Mouse (Mus musculus): ENCODE measurements around the gene Ptger1. TPM values are rescaled to one million over a fixed set of nuclear protein-coding genes. Genes with fewer than 3 reads are reported as not detected.

Ptger1 gene
- polyA plus RNA-seq, 1 experiment from 2014 or later, result 0.63 TPM

DNA sequence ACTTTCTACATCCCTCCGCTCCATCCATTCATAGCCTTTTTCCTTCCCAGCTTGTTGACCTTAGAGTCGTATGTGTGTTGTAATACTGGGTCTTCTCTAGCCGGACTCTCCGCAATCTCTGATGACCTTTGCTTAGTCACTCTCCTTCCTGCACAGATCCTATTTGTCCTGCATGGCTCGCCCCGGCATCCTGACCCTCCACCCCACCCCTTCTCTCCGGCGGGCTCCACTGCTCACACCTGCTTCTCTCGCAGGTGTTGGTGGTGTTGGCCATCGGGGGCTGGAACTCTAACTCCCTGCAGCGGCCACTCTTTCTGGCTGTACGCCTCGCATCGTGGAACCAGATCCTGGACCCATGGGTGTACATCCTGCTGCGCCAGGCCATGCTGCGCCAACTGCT lies 2.5 kb downstream of the Ptger1 start:
- H3K4me3 ChIP-seq (replicated peaks), result no peak overlapping the region
- H3K27me3 ChIP-seq, result peaks cover 22% of the 10 kb centered on the region
- peaks cover 38% of the 10 kb centered on the region for H3K4me1 ChIP-seq (replicated peaks)
- peak overlapping the region; percentile 68 for H3K4me2 ChIP-seq
- H3K9ac ChIP-seq (replicated peaks), result no peak overlapping the region
- ATAC-seq (ENCODE audit: insufficient number of reproducible peaks, insufficient read depth, low FRiP score, low TSS enrichment, low read depth), result no peak
- no peaks in the 10 kb centered on the region for H3K9me3 ChIP-seq
- no peak overlapping the region for H3K27ac ChIP-seq
- peaks cover 59% of the 10 kb centered on the region for H3K36me3 ChIP-seq
- WGBS, result 78% methylated on average over 16 of the region's 16 CpGs

DNA sequence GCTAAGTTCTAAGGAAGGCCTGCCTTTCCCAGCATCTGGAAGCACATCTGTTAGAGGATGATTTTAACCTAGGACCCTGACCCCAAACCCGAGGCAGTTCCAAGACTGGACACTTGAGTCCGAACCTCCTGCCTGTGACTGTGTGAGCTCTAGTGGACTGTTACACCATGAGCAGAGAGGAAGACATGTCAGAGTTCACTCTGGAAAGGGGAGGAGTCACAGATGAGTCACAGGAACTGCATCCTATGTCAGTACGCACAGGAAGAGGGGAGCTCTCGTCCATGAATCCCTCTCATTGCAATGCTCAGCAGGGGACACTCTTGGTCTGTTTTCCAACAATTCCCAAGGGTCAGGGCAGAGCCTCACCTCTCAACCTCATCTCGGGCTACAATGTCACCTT lies 6.5 kb downstream of the Ptger1 start:
- peaks cover 10% of the 10 kb centered on the region for H3K4me1 ChIP-seq (replicated peaks)
- H3K4me2 ChIP-seq, result no peak overlapping the region
- H3K4me3 ChIP-seq (replicated peaks), result no peak overlapping the region
- no peaks in the 10 kb centered on the region for H3K9me3 ChIP-seq
- ATAC-seq (ENCODE audit: insufficient number of reproducible peaks, insufficient read depth, low FRiP score, low TSS enrichment, low read depth), result no peak
- H3K36me3 ChIP-seq, result peaks cover 82% of the 10 kb centered on the region
- H3K27ac ChIP-seq, result no peak overlapping the region
- peaks cover 11% of the 10 kb centered on the region for H3K27me3 ChIP-seq
- H3K9ac ChIP-seq (replicated peaks), result no peak overlapping the region
- 69% methylated on average over 5 of the region's 5 CpGs for WGBS

DNA sequence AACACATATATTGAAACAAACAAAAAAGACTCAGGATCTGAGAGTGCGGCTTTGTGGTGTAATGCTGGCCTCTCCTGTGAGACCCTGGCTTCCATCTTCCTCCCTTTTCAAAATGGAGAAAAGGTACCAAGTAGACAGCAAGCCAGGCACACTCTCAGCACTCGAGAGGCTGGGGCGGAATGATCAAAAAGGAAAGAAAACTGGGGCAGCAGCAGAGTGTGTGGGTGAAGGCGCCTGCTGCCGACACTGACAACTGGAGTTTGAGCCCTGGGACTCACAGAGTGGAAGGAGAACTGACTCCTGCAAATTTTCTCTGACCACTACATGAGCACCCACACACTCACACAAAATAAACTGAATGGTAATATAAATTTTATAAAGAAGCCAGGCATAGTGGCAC lies 8.0 kb downstream of the Ptger1 start:
- ATAC-seq (ENCODE audit: insufficient number of reproducible peaks, insufficient read depth, low FRiP score, low TSS enrichment, low read depth), result no peak
- no peak overlapping the region for H3K4me3 ChIP-seq (replicated peaks)
- H3K36me3 ChIP-seq, result peaks cover 90% of the 10 kb centered on the region
- no peak overlapping the region for H3K9ac ChIP-seq (replicated peaks)
- H3K4me1 ChIP-seq (replicated peaks), result no peaks in the 10 kb centered on the region
- no peaks in the 10 kb centered on the region for H3K27me3 ChIP-seq
- H3K9me3 ChIP-seq, result no peaks in the 10 kb centered on the region
- WGBS, result 86% methylated on average over 5 of the region's 5 CpGs
- H3K27ac ChIP-seq, result no peak overlapping the region
- H3K4me2 ChIP-seq, result no peak overlapping the region

DNA sequence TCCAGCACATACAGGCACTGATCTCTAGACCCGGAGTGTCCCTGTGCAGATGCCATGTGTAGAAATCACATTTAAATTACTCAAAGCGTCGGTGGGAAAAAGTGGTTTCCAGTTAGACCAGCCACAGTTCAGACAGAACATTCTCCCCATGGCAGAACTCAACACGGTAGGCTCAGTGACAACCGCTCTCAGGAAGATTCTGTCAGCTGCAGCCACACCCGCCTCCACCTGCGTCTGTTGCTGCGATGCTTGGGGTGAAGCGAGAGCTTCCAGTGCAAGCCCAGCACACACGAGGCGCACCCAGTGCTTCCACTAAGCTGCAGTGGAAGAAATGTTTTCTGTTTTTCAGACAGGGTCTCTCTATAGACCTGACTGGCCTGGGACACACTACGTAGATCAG lies 13.4 kb downstream of the Ptger1 start:
- Histone ChIP-seq H3K9ac (replicated peaks) (no peak overlapping the region), H3K27ac (0 out of 2 replicates have a peak overlapping the region, but pooled peaks have one; percentile 88)

DNA sequence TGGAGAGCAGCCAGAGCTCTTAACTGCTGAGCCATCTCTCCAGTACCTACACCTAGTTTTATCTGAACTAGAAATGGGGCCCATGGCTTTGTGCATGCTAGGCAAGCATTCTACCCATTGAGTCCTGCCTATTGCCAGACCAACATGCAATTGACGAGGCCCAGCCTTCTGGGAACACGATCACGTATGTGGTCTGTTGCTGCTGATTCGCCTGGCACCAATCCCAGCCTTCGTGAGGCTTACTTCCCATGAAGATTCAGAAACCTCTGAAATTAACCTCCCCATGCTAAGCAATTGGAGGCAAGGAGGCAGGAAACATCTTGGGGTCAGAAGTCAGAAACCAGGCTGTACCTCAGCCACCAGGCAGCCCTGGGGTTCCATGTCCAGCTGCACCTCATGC lies 14.1 kb downstream of the Ptger1 start:
- Histone ChIP-seq H3K4me3 (replicated peaks) (no peak overlapping the region), H3K27me3 (no peaks in the 10 kb centered on the region), H3K9me3 (no peaks in the 10 kb centered on the region), H3K4me1 (replicated peaks) (peaks cover 18% of the 10 kb centered on the region), H3K4me2 (peak overlapping the region; percentile 35), H3K9ac (replicated peaks) (no peak overlapping the region), H3K36me3 (peaks cover 86% of the 10 kb centered on the region), H3K27ac (peak overlapping the region; percentile 88)
- WGBS, result 58% methylated on average over 5 of the region's 5 CpGs
- ATAC-seq (ENCODE audit: insufficient number of reproducible peaks, insufficient read depth, low FRiP score, low TSS enrichment, low read depth), result no peak

More for the DNA sequence above, 13.4 kb downstream of the Ptger1 start:
- Histone ChIP-seq H3K27me3 (no peaks in the 10 kb centered on the region), H3K4me2 (no peak overlapping the region), H3K4me3 (replicated peaks) (no peak overlapping the region), H3K4me1 (replicated peaks) (peaks cover 18% of the 10 kb centered on the region), H3K36me3 (peaks cover 82% of the 10 kb centered on the region), H3K9me3 (no peaks in the 10 kb centered on the region)
- 91% methylated on average over 12 of the region's 12 CpGs for WGBS
- no peak for ATAC-seq (ENCODE audit: insufficient number of reproducible peaks, insufficient read depth, low FRiP score, low TSS enrichment, low read depth)

DNA sequence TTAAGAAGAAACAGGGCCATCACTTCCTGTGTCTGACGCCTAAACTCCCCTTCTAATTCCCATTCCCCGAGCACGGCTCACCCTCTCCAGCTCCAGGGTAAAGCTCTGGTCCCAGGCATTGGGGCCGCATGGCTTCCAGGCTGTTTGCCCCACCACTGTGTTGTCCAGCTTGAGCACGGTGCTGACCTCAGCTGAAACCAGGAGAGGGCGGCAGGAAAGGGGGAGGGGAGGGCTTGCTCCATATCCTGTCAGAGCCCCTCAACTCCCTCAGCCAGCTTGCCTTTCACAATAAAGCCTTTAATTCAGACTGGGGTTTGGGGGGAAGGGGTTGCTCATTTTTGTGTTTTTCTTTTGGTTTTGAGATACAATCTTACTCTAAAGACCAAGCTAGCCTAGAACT lies 14.6 kb downstream of the Ptger1 start:
- WGBS, result 12% methylated on average over 6 of the region's 6 CpGs

DNA sequence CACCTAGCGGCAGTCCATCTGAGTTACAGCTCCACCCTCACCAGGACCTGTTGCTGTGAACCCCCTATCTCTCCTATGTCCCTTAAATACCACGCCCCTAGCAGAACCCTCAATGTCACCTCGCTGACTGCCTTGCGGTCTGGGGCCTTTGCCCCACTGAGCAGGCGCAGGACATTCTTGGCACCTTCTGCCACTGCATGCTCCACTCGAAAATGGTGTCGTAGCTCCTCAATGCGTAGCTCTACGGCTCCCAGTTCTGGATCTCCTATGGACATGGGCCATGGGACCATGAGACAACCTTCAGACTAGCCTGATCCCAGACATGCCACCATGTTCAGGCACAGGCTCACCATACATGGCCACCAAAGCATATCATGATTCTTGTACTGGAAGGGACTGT lies 18.0 kb downstream of the Ptger1 start:
- 94% methylated on average over 9 of the region's 9 CpGs for WGBS
- H3K9ac ChIP-seq (replicated peaks), result no peak overlapping the region
- no peak overlapping the region for H3K4me2 ChIP-seq
- H3K4me3 ChIP-seq (replicated peaks), result no peak overlapping the region
- H3K4me1 ChIP-seq (replicated peaks), result peaks cover 18% of the 10 kb centered on the region
- no peaks in the 10 kb centered on the region for H3K9me3 ChIP-seq
- ATAC-seq (ENCODE audit: insufficient number of reproducible peaks, insufficient read depth, low FRiP score, low TSS enrichment, low read depth), result no peak
- no peak overlapping the region for H3K27ac ChIP-seq
- H3K27me3 ChIP-seq, result no peaks in the 10 kb centered on the region
- H3K36me3 ChIP-seq, result peaks cover 72% of the 10 kb centered on the region

More for the DNA sequence above, 14.6 kb downstream of the Ptger1 start:
- H3K4me1 ChIP-seq (replicated peaks), result peaks cover 18% of the 10 kb centered on the region
- no peaks in the 10 kb centered on the region for H3K27me3 ChIP-seq
- ATAC-seq (ENCODE audit: insufficient number of reproducible peaks, insufficient read depth, low FRiP score, low TSS enrichment, low read depth), result no peak
- H3K4me2 ChIP-seq, result peak overlapping the region; percentile 35
- H3K9me3 ChIP-seq, result no peaks in the 10 kb centered on the region
- H3K27ac ChIP-seq, result peak overlapping the region; percentile 88
- H3K36me3 ChIP-seq, result peaks cover 86% of the 10 kb centered on the region
- H3K4me3 ChIP-seq (replicated peaks), result no peak overlapping the region
- H3K9ac ChIP-seq (replicated peaks), result no peak overlapping the region

DNA sequence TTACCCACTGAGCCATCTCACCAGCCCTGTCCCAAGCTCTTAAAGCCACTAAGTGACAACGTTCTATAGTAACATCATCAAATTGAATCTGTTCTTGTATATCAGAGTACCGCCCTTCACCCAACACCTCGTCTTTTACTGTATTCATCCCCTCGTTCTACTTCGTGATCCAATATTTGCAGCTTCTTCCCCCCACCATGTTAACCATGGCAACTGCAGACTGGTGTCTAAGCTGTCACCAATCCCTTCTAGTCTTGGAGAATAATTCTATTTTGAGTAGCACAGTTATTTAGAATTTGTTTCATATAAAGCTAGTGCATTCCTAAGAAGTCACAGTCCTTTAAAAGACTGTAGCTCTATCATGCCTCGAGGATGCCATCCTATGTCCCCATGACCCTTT lies 22.8 kb downstream of the Ptger1 start:
- Histone ChIP-seq H3K4me2 (no peak overlapping the region), H3K27ac (no peak overlapping the region), H3K36me3 (peaks cover 69% of the 10 kb centered on the region), H3K4me3 (replicated peaks) (no peak overlapping the region), H3K9me3 (no peaks in the 10 kb centered on the region), H3K4me1 (replicated peaks) (no peaks in the 10 kb centered on the region), H3K9ac (replicated peaks) (no peak overlapping the region), H3K27me3 (no peaks in the 10 kb centered on the region)
- no peak for ATAC-seq (ENCODE audit: insufficient number of reproducible peaks, insufficient read depth, low FRiP score, low TSS enrichment, low read depth)
- 88% methylated on average over 6 of the region's 6 CpGs for WGBS

DNA sequence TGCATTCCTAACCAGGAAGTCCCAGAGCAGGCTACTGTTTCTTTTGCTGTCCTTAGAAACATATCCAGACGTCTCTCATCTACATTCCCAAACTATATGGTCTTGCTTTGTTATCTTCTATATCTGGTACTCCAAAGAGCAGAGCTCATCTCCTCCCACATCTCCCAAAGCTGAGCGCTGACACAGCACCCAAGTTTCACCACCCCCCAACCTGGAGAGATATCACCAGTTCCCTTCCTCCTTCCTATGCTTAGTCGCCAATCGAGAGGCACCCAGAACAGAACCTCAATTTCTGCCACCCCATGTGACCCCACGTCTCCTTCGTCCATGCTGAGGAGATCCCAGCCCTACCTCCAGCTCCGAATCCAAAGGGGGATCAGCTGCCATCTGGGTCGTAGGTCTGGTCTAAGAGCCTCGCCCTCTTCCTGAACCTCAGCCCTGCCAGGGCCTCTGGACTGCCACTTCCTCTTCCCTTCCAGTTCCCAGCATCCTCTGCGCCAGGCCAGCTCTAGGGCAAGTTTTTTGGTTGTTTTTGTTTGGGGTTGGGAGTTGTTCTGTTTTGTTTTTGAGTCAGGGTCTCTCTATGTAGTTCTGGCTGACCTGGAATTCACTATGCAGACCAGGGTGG lies 27.2 kb downstream of the Ptger1 start:
- WGBS, result 76% methylated on average over 10 of the region's 10 CpGs
- no peak for ATAC-seq (ENCODE audit: insufficient number of reproducible peaks, insufficient read depth, low FRiP score, low TSS enrichment, low read depth)
- Histone ChIP-seq H3K4me3 (replicated peaks) (no peak overlapping the region), H3K4me1 (replicated peaks) (peaks cover 14% of the 10 kb centered on the region), H3K36me3 (peaks cover 34% of the 10 kb centered on the region), H3K9me3 (no peaks in the 10 kb centered on the region), H3K27ac (no peak overlapping the region), H3K9ac (replicated peaks) (no peak overlapping the region), H3K27me3 (no peaks in the 10 kb centered on the region), H3K4me2 (no peak overlapping the region)

DNA sequence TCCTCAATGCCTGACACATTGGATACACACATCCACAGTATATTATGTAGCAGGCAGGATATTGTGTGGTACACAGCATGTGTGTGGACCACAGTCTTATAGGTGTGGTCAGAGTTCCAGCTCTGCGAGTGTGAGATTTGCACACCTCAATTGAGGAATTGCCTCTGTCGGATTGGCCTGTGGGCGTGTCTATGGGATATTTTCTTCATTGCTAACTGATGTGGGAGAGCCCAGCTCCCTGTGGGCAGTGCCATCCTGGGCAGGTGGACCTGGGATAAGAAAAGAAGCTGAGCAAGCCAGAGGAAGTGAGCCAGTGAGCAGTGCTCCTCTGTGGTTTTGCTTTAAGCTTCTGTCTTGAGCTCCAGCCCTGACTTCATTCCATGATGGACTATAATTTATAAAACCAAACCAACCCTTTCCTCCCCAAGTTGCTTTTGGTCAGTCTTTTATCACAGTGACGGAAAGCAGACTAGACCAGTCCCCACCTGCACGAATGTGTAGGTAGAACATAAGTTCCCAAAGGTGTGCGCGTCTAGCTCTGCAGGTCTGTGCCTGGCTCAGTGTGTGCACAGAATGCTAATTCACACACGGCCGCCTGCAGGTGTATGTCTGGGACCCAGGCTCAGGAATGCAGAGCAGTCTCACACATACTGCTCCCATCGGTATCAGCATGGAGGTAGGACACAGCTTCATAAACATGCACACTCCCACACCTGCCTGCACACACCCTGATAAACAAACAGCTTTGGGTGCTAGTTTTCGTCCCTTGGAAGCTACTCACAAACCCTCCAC lies 28.1 kb downstream of the Ptger1 start:
- ATAC-seq (ENCODE audit: insufficient number of reproducible peaks, insufficient read depth, low FRiP score, low TSS enrichment, low read depth), result no peak
- H3K36me3 ChIP-seq, result peaks cover 32% of the 10 kb centered on the region

DNA sequence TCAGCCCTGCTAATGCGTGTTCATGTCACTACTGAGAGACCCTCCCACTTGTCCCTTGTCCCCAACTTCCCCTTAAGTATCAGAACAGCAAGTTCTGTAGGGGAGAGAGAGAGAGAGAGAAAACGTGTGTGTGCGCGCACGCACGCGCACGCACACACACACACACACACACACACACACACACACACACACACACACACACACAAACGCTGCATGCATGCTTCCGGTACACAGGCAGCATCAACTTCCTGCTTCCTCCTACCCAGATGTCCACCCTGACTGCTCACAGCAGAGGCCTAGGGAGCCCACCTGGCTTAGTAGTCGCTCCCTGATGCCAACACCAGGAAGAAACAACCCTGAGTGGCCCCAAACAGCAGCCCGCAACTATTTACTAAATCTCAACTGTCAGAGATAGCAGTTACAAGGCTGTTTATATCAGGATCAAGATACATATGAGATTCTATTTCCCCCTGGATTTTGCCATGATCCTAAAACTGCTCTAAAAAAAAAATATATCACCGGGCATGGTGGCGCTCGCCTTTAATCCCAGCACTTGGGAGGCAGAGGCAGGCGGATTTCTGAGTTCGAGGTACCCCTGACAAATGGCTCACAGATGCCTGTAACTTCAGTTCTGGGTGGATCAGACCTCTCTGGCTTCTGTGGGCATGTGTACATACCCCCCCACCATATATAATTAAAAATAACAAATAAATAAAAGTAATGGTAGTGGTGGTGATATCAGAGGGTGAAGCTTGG lies 29.1 kb downstream of the Ptger1 start:
- WGBS, result 81% methylated on average over 15 of the region's 17 CpGs
- H3K4me3 ChIP-seq (replicated peaks), result no peak overlapping the region
- ATAC-seq (ENCODE audit: insufficient number of reproducible peaks, insufficient read depth, low FRiP score, low TSS enrichment, low read depth), result no peak
- no peaks in the 10 kb centered on the region for H3K27me3 ChIP-seq
- H3K36me3 ChIP-seq, result peaks cover 23% of the 10 kb centered on the region
- H3K9ac ChIP-seq (replicated peaks), result no peak overlapping the region
- H3K4me1 ChIP-seq (replicated peaks), result peaks cover 24% of the 10 kb centered on the region
- no peak overlapping the region for H3K4me2 ChIP-seq
- H3K27ac ChIP-seq, result no peak overlapping the region
- H3K9me3 ChIP-seq, result no peaks in the 10 kb centered on the region

More for the DNA sequence above, 28.1 kb downstream of the Ptger1 start:
- Histone ChIP-seq H3K27me3 (no peaks in the 10 kb centered on the region), H3K4me3 (replicated peaks) (no peak overlapping the region), H3K4me2 (no peak overlapping the region), H3K4me1 (replicated peaks) (peaks cover 15% of the 10 kb centered on the region), H3K9ac (replicated peaks) (no peak overlapping the region), H3K9me3 (no peaks in the 10 kb centered on the region), H3K27ac (no peak overlapping the region)
- 84% methylated on average over 11 of the region's 11 CpGs for WGBS
